Mouse (Mus musculus) R1 (cell line): ENCODE measurements around the gene Ppp2r1b.
"Not testable (repeated sequence)": the region's sequence is repeated elsewhere in the genome, so short reads cannot be mapped to it uniquely, and the experiment has no call there.

Experiments
- DNase-seq: peaks from one replicate; pipeline ENCODE4 v3.0.0-alpha.2; 2018; ENCODE audit warnings: low read depth, low spot score

The Ppp2r1b gene

GRCm38 (mm10) chr9:50845081-50845480 lies at the start of gene Ppp2r1b:
Ppp2r1b (plus strand) TSS chr9:50845301.
- no peak for DNase-seq

GRCm38 (mm10) chr9:50796776-50797175 lies 48.3 kb upstream of the Ppp2r1b start:
- DNase-seq = no peak

GRCm38 (mm10) chr9:50797641-50798040 lies 47.5 kb upstream of the Ppp2r1b start:
- no peak for DNase-seq

GRCm38 (mm10) chr9:50798368-50798767 lies 46.7 kb upstream of the Ppp2r1b start:
- no peak for DNase-seq

- DNase-seq = peak; percentile 77
Observed at GRCm38 (mm10) chr9:50800985-50801384, 44.1 kb upstream of the Ppp2r1b start.

GRCm38 (mm10) chr9:50803055-50803671 lies 41.9 kb upstream of the Ppp2r1b start:
- DNase-seq = no peak

GRCm38 (mm10) chr9:50808471-50808870 lies 36.6 kb upstream of the Ppp2r1b start:
- DNase-seq = no peak

GRCm38 (mm10) chr9:50809146-50809545 lies 36.0 kb upstream of the Ppp2r1b start:
- DNase-seq = no peak

GRCm38 (mm10) chr9:50811187-50811586 lies 33.9 kb upstream of the Ppp2r1b start:
- DNase-seq = no peak

GRCm38 (mm10) chr9:50811746-50812145 lies 33.4 kb upstream of the Ppp2r1b start:
- DNase-seq = no peak

- DNase-seq = no peak
Observed at GRCm38 (mm10) chr9:50813796-50814195, 31.3 kb upstream of the Ppp2r1b start.

- no peak for DNase-seq
Observed at GRCm38 (mm10) chr9:50815666-50816065, 29.4 kb upstream of the Ppp2r1b start.

- DNase-seq = no peak
Observed at GRCm38 (mm10) chr9:50816512-50816911, 28.6 kb upstream of the Ppp2r1b start.

- DNase-seq = no peak
Observed at GRCm38 (mm10) chr9:50818050-50818449, 27.1 kb upstream of the Ppp2r1b start.

GRCm38 (mm10) chr9:50819716-50820115 lies 25.4 kb upstream of the Ppp2r1b start:
- DNase-seq = no peak

GRCm38 (mm10) chr9:50821651-50822050 lies 23.4 kb upstream of the Ppp2r1b start:
- peak; percentile 86 for DNase-seq

- DNase-seq = no peak
Observed at GRCm38 (mm10) chr9:50822216-50822615, 22.9 kb upstream of the Ppp2r1b start.

- DNase-seq = no peak
Observed at GRCm38 (mm10) chr9:50823779-50824453, 21.2 kb upstream of the Ppp2r1b start.

- no peak for DNase-seq
Observed at GRCm38 (mm10) chr9:50831514-50831913, 13.6 kb upstream of the Ppp2r1b start.

GRCm38 (mm10) chr9:50832162-50832561 lies 12.9 kb upstream of the Ppp2r1b start:
- no peak for DNase-seq

- DNase-seq = not testable (repeated sequence)
Observed at GRCm38 (mm10) chr9:50832582-50832981, 12.5 kb upstream of the Ppp2r1b start.

- DNase-seq = no peak
Observed at GRCm38 (mm10) chr9:50833786-50834185, 11.3 kb upstream of the Ppp2r1b start.

GRCm38 (mm10) chr9:50835068-50835705 lies 9.9 kb upstream of the Ppp2r1b start:
- DNase-seq = no peak
